Mouse (Mus musculus): ENCODE measurements at regions not wholly inside any gene's neighbourhood (a gene's known extent, or its start where the extent isn't known, plus 50 kb on each side); places are given as distances from the start of the nearest gene placed in this dataset.

GRCm38 (mm10) chr14:87261726-87262125, 120.7 kb upstream of the Diaph3 start:
- TF ChIP-seq CTCF (IDR thresholded peaks at IDR 0.05; ENCODE audit: borderline replicate concordance, extremely low read depth, insufficient read depth, insufficient read length) = no peak
- TF ChIP-seq POLR2A (IDR thresholded peaks at IDR 0.05; ENCODE audit: borderline replicate concordance, extremely low read depth, insufficient read depth, insufficient read length, poor library complexity, severe bottlenecking) = no peak
